Mouse (Mus musculus): ENCODE results near the gene Sfrp5. TPM values are rescaled to one million over a fixed set of nuclear protein-coding genes. Genes with fewer than 3 reads are reported as not detected.

The Sfrp5 gene
- polyA plus RNA-seq (2015; fragmentation: Nextera tagmentation; extraction: Ambion mirVana), result not detected in 2 replicates

- Histone ChIP-seq H3K27ac (ENCODE audit: low read depth) (no peak within 1 kb of the TSS), H3K9ac (replicated peaks) (no peak within 1 kb of the TSS), H3K27me3 (ENCODE audit: insufficient read depth, low read length) (peaks cover 55% of the 10 kb centered on the region), H3K4me3 (ENCODE audit: low read depth, low read length) (no peak within 1 kb of the TSS), H3K36me3 (replicated peaks; ENCODE audit: insufficient read depth, low read length) (no peaks in the 10 kb centered on the region), H3K9me3 (ENCODE audit: low read length) (no peaks in the 10 kb centered on the region), H3K4me1 (ENCODE audit: insufficient read depth) (no peaks in the 10 kb centered on the region), H3K4me2 (ENCODE audit: low read depth, low read length) (no peak within 1 kb of the TSS)
- WGBS (ENCODE audit: insufficient replicate concordance), result 4% methylated on average over 56 of the region's 60 CpGs
- DNase-seq, result no peak
- TF ChIP-seq CTCF (IDR thresholded peaks at IDR 0.05; ENCODE audit: low read depth) (no peak), EP300 (IDR thresholded peaks at IDR 0.05; ENCODE audit: low read depth) (no peak)
- no peak for ATAC-seq
Measured at GRCm38 (mm10) chr19:42201696-42202381, at the start of gene Sfrp5. Gene Sfrp5, minus strand, starts transcription at chr19:42202252.

GRCm38 (mm10) chr19:42249976-42250914, 48.2 kb upstream of the Sfrp5 start:
- H3K4me2 ChIP-seq (ENCODE audit: low read depth, low read length), result no peak overlapping the region
- no peaks in the 10 kb centered on the region for H3K4me1 ChIP-seq (ENCODE audit: insufficient read depth)
- 55% methylated on average over 11 of the region's 11 CpGs for WGBS (ENCODE audit: insufficient replicate concordance)
- no peak overlapping the region for H3K27ac ChIP-seq (ENCODE audit: low read depth)
- H3K4me3 ChIP-seq (ENCODE audit: low read depth, low read length), result no peak overlapping the region
- H3K9ac ChIP-seq (replicated peaks), result no peak overlapping the region
- ATAC-seq (no peak), DNase-seq (no peak)
- H3K36me3 ChIP-seq (replicated peaks; ENCODE audit: insufficient read depth, low read length), result no peaks in the 10 kb centered on the region
- H3K27me3 ChIP-seq (ENCODE audit: insufficient read depth, low read length), result peaks cover 8% of the 10 kb centered on the region
- no peak for TF ChIP-seq CTCF (IDR thresholded peaks at IDR 0.05; ENCODE audit: low read depth)
- TF ChIP-seq EP300 (IDR thresholded peaks at IDR 0.05; ENCODE audit: low read depth), result no peak
- no peaks in the 10 kb centered on the region for H3K9me3 ChIP-seq (ENCODE audit: low read length)

- DNase-seq, result no peak
- TF ChIP-seq EP300 (IDR thresholded peaks at IDR 0.05; ENCODE audit: low read depth), result no peak
- no peak for TF ChIP-seq CTCF (IDR thresholded peaks at IDR 0.05; ENCODE audit: low read depth)
- Histone ChIP-seq H3K36me3 (replicated peaks; ENCODE audit: insufficient read depth, low read length) (no peaks in the 10 kb centered on the region), H3K9ac (replicated peaks) (no peak within 1 kb of the TSS), H3K27ac (ENCODE audit: low read depth) (no peak within 1 kb of the TSS), H3K4me1 (ENCODE audit: insufficient read depth) (no peaks in the 10 kb centered on the region), H3K9me3 (ENCODE audit: low read length) (no peaks in the 10 kb centered on the region), H3K4me3 (ENCODE audit: low read depth, low read length) (no peak within 1 kb of the TSS), H3K4me2 (ENCODE audit: low read depth, low read length) (no peak within 1 kb of the TSS), H3K27me3 (ENCODE audit: insufficient read depth, low read length) (no peaks in the 10 kb centered on the region)
- WGBS (ENCODE audit: insufficient replicate concordance), result 56% methylated on average over 3 of the region's 3 CpGs
- no peak for ATAC-seq
Measured at GRCm38 (mm10) chr19:42247519-42247918, 45.5 kb upstream of the Sfrp5 start, which contains the start of gene Golga7b. Gene Golga7b, plus strand, starts transcription at chr19:42247574.

GRCm38 (mm10) chr19:42246626-42247025, 44.6 kb upstream of the Sfrp5 start:
- TF ChIP-seq EP300 (IDR thresholded peaks at IDR 0.05; ENCODE audit: low read depth) (no peak), CTCF (IDR thresholded peaks at IDR 0.05; ENCODE audit: low read depth) (no peak)
- H3K4me2 ChIP-seq (ENCODE audit: low read depth, low read length), result no peak overlapping the region
- WGBS (ENCODE audit: insufficient replicate concordance), result 27% methylated on average over 5 of the region's 5 CpGs

GRCm38 (mm10) chr19:42243401-42243800, 41.3 kb upstream of the Sfrp5 start:
- H3K27ac ChIP-seq (ENCODE audit: low read depth), result no peak overlapping the region
- ATAC-seq (no peak), DNase-seq (no peak)
- H3K4me2 ChIP-seq (ENCODE audit: low read depth, low read length), result no peak overlapping the region
- TF ChIP-seq CTCF (IDR thresholded peaks at IDR 0.05; ENCODE audit: low read depth), result no peak
- TF ChIP-seq EP300 (IDR thresholded peaks at IDR 0.05; ENCODE audit: low read depth), result no peak
- no peak overlapping the region for H3K4me3 ChIP-seq (ENCODE audit: low read depth, low read length)
- 51% methylated on average over 3 of the region's 3 CpGs for WGBS (ENCODE audit: insufficient replicate concordance)
- no peak overlapping the region for H3K9ac ChIP-seq (replicated peaks)
- H3K9me3 ChIP-seq (ENCODE audit: low read length), result no peaks in the 10 kb centered on the region
- H3K27me3 ChIP-seq (ENCODE audit: insufficient read depth, low read length), result no peaks in the 10 kb centered on the region
- H3K36me3 ChIP-seq (replicated peaks; ENCODE audit: insufficient read depth, low read length), result no peaks in the 10 kb centered on the region
- H3K4me1 ChIP-seq (ENCODE audit: insufficient read depth), result no peaks in the 10 kb centered on the region

More at GRCm38 (mm10) chr19:42246626-42247025, 44.6 kb upstream of the Sfrp5 start:
- H3K9me3 ChIP-seq (ENCODE audit: low read length), result no peaks in the 10 kb centered on the region
- no peaks in the 10 kb centered on the region for H3K27me3 ChIP-seq (ENCODE audit: insufficient read depth, low read length)
- H3K4me3 ChIP-seq (ENCODE audit: low read depth, low read length), result no peak overlapping the region
- H3K4me1 ChIP-seq (ENCODE audit: insufficient read depth), result no peaks in the 10 kb centered on the region
- DNase-seq (no peak), ATAC-seq (no peak)
- H3K27ac ChIP-seq (ENCODE audit: low read depth), result no peak overlapping the region
- no peak overlapping the region for H3K9ac ChIP-seq (replicated peaks)
- H3K36me3 ChIP-seq (replicated peaks; ENCODE audit: insufficient read depth, low read length), result no peaks in the 10 kb centered on the region

GRCm38 (mm10) chr19:42240881-42241280, 38.8 kb upstream of the Sfrp5 start:
- no peaks in the 10 kb centered on the region for H3K9me3 ChIP-seq (ENCODE audit: low read length)
- H3K36me3 ChIP-seq (replicated peaks; ENCODE audit: insufficient read depth, low read length), result no peaks in the 10 kb centered on the region
- H3K9ac ChIP-seq (replicated peaks), result no peak overlapping the region
- no peak overlapping the region for H3K4me3 ChIP-seq (ENCODE audit: low read depth, low read length)
- no peak overlapping the region for H3K4me2 ChIP-seq (ENCODE audit: low read depth, low read length)
- no peaks in the 10 kb centered on the region for H3K4me1 ChIP-seq (ENCODE audit: insufficient read depth)
- TF ChIP-seq CTCF (IDR thresholded peaks at IDR 0.05; ENCODE audit: low read depth) (no peak), EP300 (IDR thresholded peaks at IDR 0.05; ENCODE audit: low read depth) (no peak)
- ATAC-seq, result no peak
- 68% methylated on average over 8 of the region's 8 CpGs for WGBS (ENCODE audit: insufficient replicate concordance)
- H3K27me3 ChIP-seq (ENCODE audit: insufficient read depth, low read length), result no peaks in the 10 kb centered on the region
- no peak overlapping the region for H3K27ac ChIP-seq (ENCODE audit: low read depth)
- DNase-seq, result no peak

Measured in liver, postnatal 0 days (tissue).